8 mouse cellular contexts compared by ENCODE assay signal in the genomic region with DNA sequence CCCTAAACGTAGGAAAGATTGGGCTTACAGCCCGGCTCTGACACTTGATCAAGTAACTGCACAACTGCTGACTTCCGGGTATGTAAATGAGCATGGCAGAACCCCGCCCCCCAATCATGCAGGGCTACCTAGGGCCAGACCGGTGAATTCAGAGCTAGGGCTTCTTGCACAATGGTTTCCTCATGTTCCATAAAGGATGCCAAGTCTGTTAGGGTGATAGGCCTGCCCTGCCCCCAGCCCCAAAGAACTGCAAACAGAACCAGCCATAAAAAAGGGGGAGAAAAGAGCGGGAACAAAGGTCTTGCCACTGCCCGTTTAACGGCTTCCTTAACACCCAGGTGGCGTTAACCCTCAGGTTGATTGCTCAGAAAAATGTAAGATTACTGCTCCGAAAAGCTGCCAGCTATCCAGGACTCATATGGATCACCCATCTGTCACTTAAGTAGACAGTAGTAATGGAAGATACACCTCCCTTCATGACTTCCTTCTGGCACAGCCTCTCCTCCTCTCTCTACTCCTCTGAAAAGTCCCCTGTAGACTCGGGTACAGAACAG. TPM values are rescaled to one million over a fixed set of nuclear protein-coding genes. Genes with fewer than 3 reads are reported as not detected.
DNase-seq lines count a peak whose midpoint lies in the region; ATAC-seq and TF ChIP-seq lines count a peak whose summit lies in the region.

No protein-coding gene starts in this region.

- no peak for TF ChIP-seq CTCF in MEL (IDR thresholded peaks at IDR 0.05 in 2 of 3, conservative IDR thresholded peaks at IDR 0.05 in 1 of 3; ENCODE audit: control insufficient read depth in 1 of 3, insufficient read depth in 1 of 3, low read depth in 2 of 3, low read length in 3 of 3, poor library complexity in 1 of 3, severe bottlenecking in 1 of 3)

- WGBS in heart, embryonic 13.5 days, result 54% methylated on average over 11 of the region's 11 CpGs
- 46% methylated on average over 11 of the region's 11 CpGs for WGBS in liver, embryonic 11.5 days
- 57% methylated on average over 11 of the region's 11 CpGs for WGBS in forebrain, embryonic 12.5 days
- WGBS in midbrain, embryonic 13.5 days, result 64% methylated on average over 11 of the region's 11 CpGs

- no peak overlapping the region for H3K4me3 ChIP-seq in heart, embryonic 13.5 days
- H3K4me3 ChIP-seq in MEL (ENCODE audit: control insufficient read depth in 1 of 2, insufficient read depth in 1 of 2, low read depth in 2 of 2, low read length in 2 of 2), result peak overlapping the region in 1 of 2 experiments; percentile 22; a peak in 1 of 4 replicates
- H3K4me3 ChIP-seq in liver, embryonic 11.5 days (ENCODE audit: low read depth, low read length), result no peak overlapping the region
- no peak overlapping the region for H3K4me3 ChIP-seq in forebrain, embryonic 12.5 days (replicated peaks)
- H3K4me3 ChIP-seq in midbrain, embryonic 13.5 days (replicated peaks), result no peak overlapping the region

- H3K79me2 ChIP-seq in MEL (ENCODE audit: control insufficient read depth, insufficient read depth, low read length, poor library complexity), result no peaks in the 10 kb centered on the region

- no peak overlapping the region for H3K9ac ChIP-seq in heart, embryonic 13.5 days
- H3K9ac ChIP-seq in MEL (ENCODE audit: control insufficient read depth, low read depth, low read length, poor library complexity, severe bottlenecking), result no peak overlapping the region
- no peak overlapping the region for H3K9ac ChIP-seq in liver, embryonic 11.5 days (ENCODE audit: low read depth, low read length)
- no peak overlapping the region for H3K9ac ChIP-seq in forebrain, embryonic 12.5 days
- no peak overlapping the region for H3K9ac ChIP-seq in midbrain, embryonic 13.5 days (replicated peaks)

- peaks cover 30% of the 10 kb centered on the region for H3K4me1 ChIP-seq in heart, embryonic 13.5 days
- no peaks in the 10 kb centered on the region for H3K4me1 ChIP-seq in MEL (ENCODE audit: control insufficient read depth in 1 of 2, insufficient read depth in 2 of 2, low read length in 2 of 2)
- H3K4me1 ChIP-seq in liver, embryonic 11.5 days (replicated peaks; ENCODE audit: control insufficient read depth, insufficient read depth, low read length), result no peaks in the 10 kb centered on the region
- peaks cover 23% of the 10 kb centered on the region for H3K4me1 ChIP-seq in forebrain, embryonic 12.5 days
- H3K4me1 ChIP-seq in midbrain, embryonic 13.5 days (replicated peaks), result peaks cover 15% of the 10 kb centered on the region

- DNase-seq in heart, postnatal 4 days, result no peak
- DNase-seq in MEL (ENCODE audit: low read depth, low spot score), result peak; percentile 62
- DNase-seq in liver, embryonic 11.5 days (ENCODE audit: low spot score), result no peak
- DNase-seq in splenic B cell, adult 2 months (ENCODE audit: low read depth, low spot score), result peak; percentile 69

- no peak overlapping the region for H3K27ac ChIP-seq in heart, embryonic 13.5 days (replicated peaks)
- H3K27ac ChIP-seq in MEL (ENCODE audit: control insufficient read depth, low read depth, low read length), result no peak overlapping the region
- no peak overlapping the region for H3K27ac ChIP-seq in liver, embryonic 11.5 days (ENCODE audit: low read depth, low read length)
- no peak overlapping the region for H3K27ac ChIP-seq in forebrain, embryonic 12.5 days
- H3K27ac ChIP-seq in midbrain, embryonic 13.5 days, result no peak overlapping the region

- H3K27me3 ChIP-seq in heart, embryonic 13.5 days (replicated peaks), result no peaks in the 10 kb centered on the region
- no peaks in the 10 kb centered on the region for H3K27me3 ChIP-seq in MEL (ENCODE audit: control insufficient read depth in 1 of 2, insufficient read depth in 2 of 2, low read length in 2 of 2)
- no peaks in the 10 kb centered on the region for H3K27me3 ChIP-seq in liver, embryonic 11.5 days (replicated peaks; ENCODE audit: control insufficient read depth, insufficient read depth, low read length)
- no peaks in the 10 kb centered on the region for H3K27me3 ChIP-seq in splenic B cell, adult 2 months (ENCODE audit: control insufficient read depth, insufficient read depth, low read length, poor library complexity, severe bottlenecking)
- H3K27me3 ChIP-seq in forebrain, embryonic 12.5 days, result peaks cover 7% of the 10 kb centered on the region; the same call in 1 of the 2 replicates
- no peaks in the 10 kb centered on the region for H3K27me3 ChIP-seq in midbrain, embryonic 13.5 days

- no peaks in the 10 kb centered on the region for H3K36me3 ChIP-seq in heart, embryonic 13.5 days
- H3K36me3 ChIP-seq in MEL (ENCODE audit: control insufficient read depth in 1 of 2, insufficient read depth in 2 of 2, low read length in 2 of 2), result no peaks in the 10 kb centered on the region
- no peaks in the 10 kb centered on the region for H3K36me3 ChIP-seq in liver, embryonic 11.5 days (ENCODE audit: control insufficient read depth, insufficient read depth, low read length)
- H3K36me3 ChIP-seq in splenic B cell, adult 2 months (ENCODE audit: control insufficient read depth, insufficient read depth, low read length, poor library complexity, severe bottlenecking), result no peaks in the 10 kb centered on the region
- no peaks in the 10 kb centered on the region for H3K36me3 ChIP-seq in forebrain, embryonic 12.5 days (replicated peaks)
- no peaks in the 10 kb centered on the region for H3K36me3 ChIP-seq in midbrain, embryonic 13.5 days

- ATAC-seq in heart, embryonic 13.5 days (ENCODE audit: extremely low read depth, insufficient number of reproducible peaks, low FRiP score, low TSS enrichment), result no peak
- ATAC-seq in granulocyte monocyte progenitor cell, adult 5-6 weeks (replicated peaks; ENCODE audit: poor library complexity, severe bottlenecking), result peak; percentile 80
- ATAC-seq in liver, embryonic 11.5 days (replicated peaks; ENCODE audit: low FRiP score), result no peak
- no peak for ATAC-seq in forebrain, embryonic 12.5 days (ENCODE audit: low FRiP score)
- ATAC-seq in midbrain, embryonic 13.5 days, result no peak

- TF ChIP-seq EP300 in MEL (IDR thresholded peaks at IDR 0.05; ENCODE audit: low read depth in 1 of 2, low read length in 2 of 2), result no peak

- H3K9me3 ChIP-seq in heart, embryonic 13.5 days, result 0 out of 2 replicates have a peak, but pooled peaks cover 4% of the 10 kb centered on the region
- H3K9me3 ChIP-seq in MEL (replicated peaks; ENCODE audit: insufficient read depth, low read length), result no peaks in the 10 kb centered on the region
- no peaks in the 10 kb centered on the region; the same call in 1 of the 2 replicates for H3K9me3 ChIP-seq in liver, embryonic 11.5 days (ENCODE audit: control insufficient read depth, low read length)
- H3K9me3 ChIP-seq in forebrain, embryonic 12.5 days, result no peaks in the 10 kb centered on the region; the same call in none of the 2 replicates
- no peaks in the 10 kb centered on the region for H3K9me3 ChIP-seq in midbrain, embryonic 13.5 days

- no peak for TF ChIP-seq POLR2A in MEL (IDR thresholded peaks at IDR 0.05; ENCODE audit: control insufficient read depth in 1 of 2, insufficient read depth in 1 of 2, low read depth in 1 of 2, low read length in 2 of 2, poor library complexity in 1 of 2)

- H3K4me2 ChIP-seq in heart, embryonic 13.5 days, result peak overlapping the region; percentile 18
- peak overlapping the region; percentile 36; the same call in 1 of the 2 replicates for H3K4me2 ChIP-seq in liver, embryonic 11.5 days
- no peak overlapping the region for H3K4me2 ChIP-seq in forebrain, embryonic 12.5 days
- H3K4me2 ChIP-seq in midbrain, embryonic 13.5 days (replicated peaks), result no peak overlapping the region

- TF ChIP-seq RAD21 in MEL (IDR thresholded peaks at IDR 0.05; ENCODE audit: low read depth, low read length), result no peak

TF ChIP-seq in MEL, 35 proteins besides CTCF, POLR2A, EP300 and RAD21:
- TF ChIP-seq MAX (IDR thresholded peaks at IDR 0.05; ENCODE audit: low read length), result no peak
- no peak for TF ChIP-seq CHD2 (IDR thresholded peaks at IDR 0.05; ENCODE audit: low read length)
- TF ChIP-seq ETS1 (IDR thresholded peaks at IDR 0.05; ENCODE audit: low read depth, low read length), result no peak
- TF ChIP-seq MEF2A (IDR thresholded peaks at IDR 0.05; ENCODE audit: extremely low read depth, insufficient replicate concordance, low read depth, low read length, poor library complexity, severe bottlenecking), result no peak
- TF ChIP-seq HCFC1 (IDR thresholded peaks at IDR 0.05; ENCODE audit: low read depth, low read length), result no peak
- peak; percentile 90 for TF ChIP-seq ELF1 (IDR thresholded peaks at IDR 0.05; ENCODE audit: low read depth, low read length)

RNA-seq across cellular contexts. Expression of a gene that starts 39.7 kb away (rescaled TPM):
- 62.5 and 72.1 TPM in 2 replicates for polyA plus RNA-seq in heart, embryonic 13.5 days (2015; fragmentation: Nextera tagmentation; extraction: Ambion mirVana)
- 10 to 100 TPM; 37.4 to 40.4 TPM for total RNA-seq in heart, postnatal 4 days (2021)
- 17.5 and 18.1 TPM in 2 replicates for total RNA-seq in MEL (2012; rRNA removed)
- polyA plus RNA-seq in MEL (2012; ENCODE audit: insufficient read depth in 1 of 2, insufficient read length in 2 of 2, low read depth in 1 of 2, low replicate concordance in 2 of 2, missing spikeins in 1 of 2), result 10 to 100 TPM in 1 of 2 experiments, not detected in 1; 21.5 TPM
- 14.0 and 16.5 TPM in 2 replicates for total RNA-seq in granulocyte monocyte progenitor cell, adult 5-6 weeks (2014; fragmentation: Nextera tagmentation)
- total RNA-seq in granulocyte monocyte progenitor cell, adult 5-6 weeks (2017), result 16.9 and 22.8 TPM in 2 replicates
- 34.3 and 37.8 TPM in 2 replicates for polyA plus RNA-seq in liver, embryonic 11.5 days (2014; fragmentation: Nextera tagmentation; extraction: Ambion mirVana)
- 91.2 and 96.1 TPM in 2 replicates for polyA plus RNA-seq in forebrain, embryonic 12.5 days (2016; fragmentation: Nextera tagmentation; extraction: Ambion mirVana)
- 62.4 and 66.2 TPM in 2 replicates for polyA plus RNA-seq in midbrain, embryonic 13.5 days (2015; fragmentation: Nextera tagmentation; extraction: Ambion mirVana)

Comparison
In these comparisons a context has a peak if more than half of its experiments do, and no peak if none do; other contexts are left out.
1. H3K4me2 ChIP-seq: peak in heart, embryonic 13.5 days (single experiment) and liver, embryonic 11.5 days (single experiment); none in forebrain, embryonic 12.5 days (single experiment) and midbrain, embryonic 13.5 days (single experiment).
2. DNase-seq: peak in MEL (single experiment) and splenic B cell, adult 2 months (single experiment); none in heart, postnatal 4 days (single experiment) and liver, embryonic 11.5 days (single experiment).